Mouse (Mus musculus) ES-Bruce4 (cell line): ENCODE data around the gene Arhgap23. TPM values are rescaled to one million over a fixed set of nuclear protein-coding genes. Genes with fewer than 3 reads are reported as not detected.

Experiments used
- H3K27ac ChIP-seq: 2 replicates; pipeline ENCODE4 v1.5.1; 2012; ENCODE audit warnings: low read length, inconsistent platforms; ENCODE audit not compliant: insufficient read depth
- H3K27me3 ChIP-seq: 2 replicates; pipeline ENCODE4 v1.6.1; 2012; ENCODE audit warnings: mild to moderate bottlenecking, low read length, inconsistent platforms; ENCODE audit not compliant: control insufficient read depth, poor library complexity, insufficient read depth, severe bottlenecking
- H3K36me3 ChIP-seq: 2 replicates; pipeline ENCODE4 v1.6.1; 2012; ENCODE audit warnings: inconsistent platforms, mild to moderate bottlenecking, low read length, moderate library complexity; ENCODE audit not compliant: control insufficient read depth, poor library complexity, insufficient read depth, severe bottlenecking
- H3K4me1 ChIP-seq: one replicate; pipeline ENCODE4 v1.8.1; 2011; ENCODE audit warnings: low read length; ENCODE audit not compliant: control insufficient read depth, insufficient read depth
- H3K4me3 ChIP-seq: 2 replicates; pipeline ENCODE4 v1.5.1; 2011; ENCODE audit warnings: low read depth, mild to moderate bottlenecking, low read length
- H3K9ac ChIP-seq: 2 replicates; pipeline ENCODE4 v1.6.1; 2012; ENCODE audit warnings: low read depth, mild to moderate bottlenecking, inconsistent platforms; ENCODE audit not compliant: poor library complexity, severe bottlenecking
- H3K9me3 ChIP-seq: replicated peaks from 2 replicates; pipeline ENCODE4 v1.6.1; 2012; ENCODE audit warnings: mild to moderate bottlenecking, low read length, inconsistent platforms; ENCODE audit not compliant: control insufficient read depth, poor library complexity, insufficient read depth, severe bottlenecking
- CTCF ChIP-seq: IDR thresholded peaks from one replicate; pipeline ENCODE4 v1.8.1; 2011; ENCODE audit warnings: low read depth, low read length
- EP300 ChIP-seq: IDR thresholded peaks from 2 replicates; pipeline ENCODE4 v1.6.1; 2011; ENCODE audit warnings: low read depth, low read length; ENCODE audit not compliant: insufficient read depth
- POLR2A ChIP-seq: IDR thresholded peaks from one replicate; pipeline ENCODE4 v1.8.1; 2011; ENCODE audit warnings: low read length; ENCODE audit not compliant: insufficient read depth
- polyA plus RNA-seq: library from polyadenylated mRNA; stranded (reverse); fragments of >200 nt; gene quantifications from 2 replicates; pipeline ENCODE4 v1.2.4, GENCODE M21; 2011; ENCODE audit warnings: low read depth; ENCODE audit not compliant: missing spikeins, insufficient read depth, insufficient read length

Arhgap23 gene
- polyA plus RNA-seq, 1 experiment, result 30.3 TPM

DNA sequence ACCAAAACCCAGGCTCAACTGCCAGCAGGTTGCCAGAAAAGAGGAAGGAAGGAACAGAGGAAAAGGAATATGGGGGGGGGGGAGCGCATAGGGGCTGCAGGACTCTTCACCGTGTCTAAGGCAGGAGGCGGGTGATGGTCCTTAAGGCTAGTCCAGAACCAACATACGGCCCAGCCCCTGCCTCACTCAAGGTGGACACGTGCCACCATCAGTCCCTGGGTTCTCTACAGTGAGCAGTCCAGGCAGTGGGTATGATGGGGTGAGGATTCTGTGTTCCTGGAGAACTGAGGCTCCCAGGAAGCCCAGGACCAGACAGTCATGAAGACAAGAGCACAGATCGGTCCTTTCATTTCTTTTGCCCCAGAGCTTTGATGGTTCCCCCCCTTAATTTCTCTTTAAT lies 114.7 kb downstream of the Arhgap23 start:
- TF ChIP-seq CTCF (no peak), EP300 (no peak), POLR2A (no peak)
- no peak overlapping the region for H3K9ac ChIP-seq
- no peaks in the 10 kb centered on the region for H3K4me1 ChIP-seq
- no peak overlapping the region for H3K4me3 ChIP-seq
- H3K27me3 ChIP-seq, result peaks cover 3% of the 10 kb centered on the region; the same call in 1 of the 2 replicates
- H3K27ac ChIP-seq, result no peak overlapping the region
- no peaks in the 10 kb centered on the region for H3K36me3 ChIP-seq
- no peaks in the 10 kb centered on the region for H3K9me3 ChIP-seq

DNA sequence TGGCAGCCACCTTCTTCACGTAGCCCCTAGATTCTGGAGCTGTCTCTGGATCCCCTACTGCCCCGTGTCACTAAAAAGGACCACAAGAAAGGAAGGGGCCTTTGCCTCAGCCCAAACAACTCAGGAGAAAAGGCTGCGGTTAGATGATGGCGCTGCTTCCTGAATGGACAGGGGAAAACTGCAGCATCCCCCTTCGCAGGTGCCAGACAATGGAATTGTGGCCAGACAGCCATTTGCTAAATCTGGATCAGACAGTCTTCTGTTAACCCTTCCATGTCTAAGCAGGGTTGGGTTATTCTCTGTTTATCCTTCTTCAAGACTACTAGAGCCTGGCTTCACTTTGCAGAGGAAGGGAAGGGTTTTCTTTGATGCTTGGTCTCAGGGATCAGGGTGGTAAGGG lies 115.6 kb downstream of the Arhgap23 start:
- no peaks in the 10 kb centered on the region for H3K4me1 ChIP-seq
- no peak overlapping the region for H3K9ac ChIP-seq
- H3K4me3 ChIP-seq, result no peak overlapping the region
- H3K9me3 ChIP-seq, result no peaks in the 10 kb centered on the region
- no peaks in the 10 kb centered on the region for H3K36me3 ChIP-seq
- no peak overlapping the region for H3K27ac ChIP-seq
- TF ChIP-seq CTCF (no peak), POLR2A (no peak), EP300 (no peak)
- H3K27me3 ChIP-seq, result peaks cover 8% of the 10 kb centered on the region; the same call in 1 of the 2 replicates

DNA sequence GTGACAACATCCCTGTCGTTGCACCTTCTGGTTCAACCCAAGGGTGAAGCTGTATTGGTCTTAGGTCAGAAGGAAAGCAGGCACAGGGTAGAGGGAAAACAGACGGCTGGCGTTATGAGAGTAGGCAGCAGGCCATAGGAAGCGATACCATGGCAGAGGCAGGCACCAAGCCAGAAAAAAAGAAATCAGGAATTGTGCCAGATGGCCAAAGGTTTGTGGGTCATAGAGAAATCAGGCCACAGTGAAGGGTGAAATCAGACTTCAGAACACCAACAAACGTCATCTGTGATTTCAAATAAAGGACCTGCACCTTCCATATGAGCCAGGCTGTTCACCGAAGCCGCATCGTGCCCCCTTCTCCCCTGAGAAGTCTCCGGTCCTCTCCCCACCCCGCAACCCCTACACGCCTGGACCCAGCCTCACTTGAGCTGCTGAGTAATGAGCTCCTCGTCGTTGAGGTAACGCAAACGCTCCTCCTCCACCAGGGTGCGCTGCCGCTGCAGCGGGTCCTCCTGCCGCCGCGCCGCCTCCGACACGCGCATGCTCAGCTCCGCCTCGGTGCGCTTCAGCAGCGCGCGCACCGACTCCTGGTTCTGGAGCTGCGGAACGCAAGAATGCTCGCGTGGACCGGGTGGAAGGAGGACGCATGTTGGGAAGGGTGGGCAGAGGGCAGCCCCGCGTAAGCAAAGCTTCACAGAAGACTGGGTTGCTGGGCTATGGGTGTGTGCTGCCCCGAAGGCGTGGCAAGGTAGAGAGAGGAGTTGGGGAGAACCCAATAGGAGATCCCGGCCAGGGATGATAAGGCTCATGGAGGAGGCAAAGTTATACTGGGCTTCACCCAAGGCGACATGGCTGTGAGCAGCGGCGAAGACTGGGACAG lies 116.3 kb downstream of the Arhgap23 start:
- H3K27ac ChIP-seq, result no peak overlapping the region
- H3K36me3 ChIP-seq, result no peaks in the 10 kb centered on the region
- peak overlapping the region; percentile 69 for H3K9ac ChIP-seq
- no peaks in the 10 kb centered on the region for H3K4me1 ChIP-seq
- peaks cover 8% of the 10 kb centered on the region; the same call in 1 of the 2 replicates for H3K27me3 ChIP-seq
- no peaks in the 10 kb centered on the region for H3K9me3 ChIP-seq
- TF ChIP-seq CTCF (peak; percentile 97), POLR2A (no peak), EP300 (peak; percentile 37; the same call in 1 of the 2 replicates)
- H3K4me3 ChIP-seq, result peak overlapping the region; percentile 95

DNA sequence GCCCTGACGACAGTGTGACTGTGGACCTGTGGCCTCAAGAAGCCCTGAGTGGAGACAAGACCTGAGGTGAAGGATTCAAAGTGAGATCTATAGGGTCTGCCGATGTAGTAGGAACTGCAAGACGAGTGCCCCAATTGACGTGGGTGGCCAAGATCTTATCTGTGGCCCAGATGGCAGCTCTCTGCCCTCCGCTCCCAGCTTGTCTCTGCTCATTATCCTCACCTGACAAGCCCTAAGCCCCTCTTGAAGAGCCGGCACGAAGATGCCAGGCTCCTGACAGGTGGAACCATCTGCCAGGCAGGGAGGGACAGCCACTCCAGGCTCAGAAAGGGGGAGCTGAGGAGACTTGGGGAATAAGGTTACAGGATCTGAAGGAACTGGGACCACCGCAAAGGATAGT lies 117.0 kb downstream of the Arhgap23 start:
- Histone ChIP-seq H3K9me3 (no peaks in the 10 kb centered on the region), H3K27ac (no peak overlapping the region), H3K9ac (peak overlapping the region; percentile 69), H3K4me1 (no peaks in the 10 kb centered on the region), H3K27me3 (peaks cover 8% of the 10 kb centered on the region; the same call in 1 of the 2 replicates), H3K36me3 (no peaks in the 10 kb centered on the region), H3K4me3 (peak overlapping the region; percentile 95)
- TF ChIP-seq POLR2A, result no peak
- TF ChIP-seq CTCF, result no peak

DNA sequence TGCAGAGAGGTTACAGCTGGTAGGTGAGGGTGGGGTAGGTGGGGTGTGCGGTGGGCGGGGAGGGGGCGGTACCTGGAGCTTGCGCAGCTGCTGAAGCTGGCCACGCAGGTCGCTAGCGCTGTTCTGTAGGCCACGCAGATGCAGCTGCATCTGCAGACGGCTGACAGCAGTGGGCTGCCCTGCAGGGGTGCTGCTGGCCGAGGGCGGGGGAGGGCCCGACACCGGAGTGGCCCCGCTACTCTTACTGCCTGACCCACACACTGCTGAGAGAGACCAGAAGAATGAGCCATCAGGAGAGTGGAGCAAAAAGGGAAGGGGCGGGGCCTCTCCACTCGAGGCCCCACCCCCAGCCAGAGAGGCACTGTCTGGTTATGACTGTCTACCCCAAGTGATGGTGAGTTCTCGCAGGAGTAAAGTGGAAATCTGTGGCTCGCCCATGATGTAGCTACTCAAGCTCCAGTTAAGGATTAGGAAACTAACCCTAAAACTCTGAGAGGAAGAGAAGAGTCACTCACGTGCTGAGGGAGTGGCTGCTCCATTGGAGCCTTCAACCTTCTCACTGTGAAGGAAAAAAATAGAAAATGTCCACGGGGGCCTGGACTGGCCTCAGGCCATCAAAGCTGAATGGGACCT lies 117.7 kb downstream of the Arhgap23 start:
- peaks cover 8% of the 10 kb centered on the region; the same call in 1 of the 2 replicates for H3K27me3 ChIP-seq

More for the DNA sequence above, 117.7 kb downstream of the Arhgap23 start:
- TF ChIP-seq POLR2A (no peak), EP300 (no peak), CTCF (no peak)
- no peak overlapping the region for H3K27ac ChIP-seq
- no peak overlapping the region for H3K9ac ChIP-seq
- no peaks in the 10 kb centered on the region for H3K4me1 ChIP-seq
- H3K4me3 ChIP-seq, result peak overlapping the region; percentile 35; the same call in 1 of the 2 replicates
- H3K36me3 ChIP-seq, result no peaks in the 10 kb centered on the region
- H3K9me3 ChIP-seq, result no peaks in the 10 kb centered on the region
